ENCODE assay signal across 10 mouse cellular contexts in genomic region chr9:23580155-23580554, GRCm38 (mm10).
A peak's percentile ranks its signal among the peaks of the same experiment; 100 is the strongest.
DNase-seq lines count a peak whose midpoint lies in the region; ATAC-seq lines count a peak whose summit lies in the region.
"Had no signal": no experiment of that assay in that cellular context is flagged by ENCODE, and none has a peak within 500 bp of the region (broad histone marks: within the 10 kb centered on the region; RNA-seq: fewer than 3 reads in every experiment).

No protein-coding gene starts in this region.

- H3K9ac ChIP-seq in hindbrain, embryonic 13.5 days, result no peak overlapping the region
- no peak overlapping the region for H3K9ac ChIP-seq in hindbrain, embryonic 11.5 days (ENCODE audit: low read depth, low read length)
- H3K9ac ChIP-seq in midbrain, embryonic 13.5 days (replicated peaks), result no peak overlapping the region
- no peak overlapping the region for H3K9ac ChIP-seq in midbrain, embryonic 11.5 days (ENCODE audit: low read length)
- no peak overlapping the region for H3K9ac ChIP-seq in midbrain, embryonic 15.5 days
- H3K9ac ChIP-seq: intestine, embryonic 15.5 days had no signal

- H3K27me3 ChIP-seq in hindbrain, embryonic 13.5 days, result no peaks in the 10 kb centered on the region
- no peaks in the 10 kb centered on the region for H3K27me3 ChIP-seq in hindbrain, embryonic 11.5 days (ENCODE audit: control insufficient read depth, insufficient read depth, low read length)
- no peaks in the 10 kb centered on the region for H3K27me3 ChIP-seq in midbrain, embryonic 13.5 days
- no peaks in the 10 kb centered on the region for H3K27me3 ChIP-seq in midbrain, embryonic 11.5 days (ENCODE audit: control insufficient read depth, insufficient read depth, low read length)
- no peaks in the 10 kb centered on the region for H3K27me3 ChIP-seq in midbrain, embryonic 15.5 days (replicated peaks)
- H3K27me3 ChIP-seq: intestine, embryonic 15.5 days had no signal

- H3K27ac ChIP-seq in hindbrain, embryonic 13.5 days, result no peak overlapping the region
- no peak overlapping the region for H3K27ac ChIP-seq in hindbrain, embryonic 11.5 days (ENCODE audit: low read depth, low read length)
- no peak overlapping the region for H3K27ac ChIP-seq in midbrain, embryonic 13.5 days
- H3K27ac ChIP-seq in midbrain, embryonic 11.5 days (ENCODE audit: low read depth, low read length), result no peak overlapping the region
- no peak overlapping the region for H3K27ac ChIP-seq in midbrain, embryonic 15.5 days
- H3K27ac ChIP-seq: intestine, embryonic 15.5 days had no signal

- 0 out of 2 replicates have a peak, but pooled peaks have one; percentile 33 for ATAC-seq in hindbrain, embryonic 13.5 days (ENCODE audit: low FRiP score)
- no peak for ATAC-seq in hindbrain, embryonic 11.5 days (ENCODE audit: low FRiP score)
- 0 out of 2 replicates have a peak, but pooled peaks have one; percentile 22 for ATAC-seq in midbrain, embryonic 13.5 days
- no peak for ATAC-seq in midbrain, embryonic 11.5 days (ENCODE audit: low FRiP score)
- ATAC-seq in midbrain, embryonic 15.5 days (replicated peaks), result 0 out of 2 replicates have a peak, but pooled peaks have one; percentile 34
- ATAC-seq: intestine, embryonic 15.5 days had no signal

- no peak overlapping the region for H3K4me3 ChIP-seq in hindbrain, embryonic 13.5 days
- H3K4me3 ChIP-seq in hindbrain, embryonic 11.5 days (ENCODE audit: low read depth, low read length), result no peak overlapping the region
- H3K4me3 ChIP-seq in midbrain, embryonic 13.5 days (replicated peaks), result no peak overlapping the region
- H3K4me3 ChIP-seq in midbrain, embryonic 11.5 days (ENCODE audit: low read depth, low read length), result no peak overlapping the region
- H3K4me3 ChIP-seq in midbrain, embryonic 15.5 days, result no peak overlapping the region
- H3K4me3 ChIP-seq: intestine, embryonic 15.5 days had no signal

- 73% methylated on average over 6 of the region's 6 CpGs for WGBS in hindbrain, embryonic 13.5 days
- 86% methylated on average over 6 of the region's 6 CpGs for WGBS in hindbrain, embryonic 11.5 days
- 69% methylated on average over 6 of the region's 6 CpGs for WGBS in midbrain, embryonic 13.5 days
- 79% methylated on average over 6 of the region's 6 CpGs for WGBS in midbrain, embryonic 11.5 days
- WGBS in midbrain, embryonic 15.5 days, result 55% methylated on average over 6 of the region's 6 CpGs

- DNase-seq in hindbrain, embryonic 11.5 days (ENCODE audit: low spot score), result no peak
- DNase-seq in midbrain, embryonic 11.5 days (ENCODE audit: low spot score, missing footprints), result no peak
- peak; percentile 19 to 25 for DNase-seq in cerebellum, postnatal 25 days
- no peak for DNase-seq in frontal cortex, adult 2 months (ENCODE audit: extremely low spot score in 1 of 2, low spot score in 1 of 2)
- no peak for DNase-seq in left cerebral cortex, adult 11 months (ENCODE audit: low spot score)

- no peak overlapping the region for H3K4me2 ChIP-seq in hindbrain, embryonic 13.5 days
- no peak overlapping the region for H3K4me2 ChIP-seq in hindbrain, embryonic 11.5 days (replicated peaks; ENCODE audit: low read depth, low read length)
- no peak overlapping the region for H3K4me2 ChIP-seq in midbrain, embryonic 13.5 days (replicated peaks)
- H3K4me2 ChIP-seq in midbrain, embryonic 11.5 days, result no peak overlapping the region
- H3K4me2 ChIP-seq in midbrain, embryonic 15.5 days, result no peak overlapping the region
- H3K4me2 ChIP-seq: intestine, embryonic 15.5 days had no signal

- no peaks in the 10 kb centered on the region for H3K36me3 ChIP-seq in hindbrain, embryonic 13.5 days
- H3K36me3 ChIP-seq in hindbrain, embryonic 11.5 days (ENCODE audit: control insufficient read depth, insufficient read depth, low read length), result no peaks in the 10 kb centered on the region
- no peaks in the 10 kb centered on the region for H3K36me3 ChIP-seq in midbrain, embryonic 13.5 days
- no peaks in the 10 kb centered on the region for H3K36me3 ChIP-seq in midbrain, embryonic 11.5 days (ENCODE audit: control insufficient read depth, insufficient read depth, low read length)
- H3K36me3 ChIP-seq in midbrain, embryonic 15.5 days (replicated peaks), result no peaks in the 10 kb centered on the region
- H3K36me3 ChIP-seq: G1E; intestine, embryonic 15.5 days had no signal

- H3K9me3 ChIP-seq in hindbrain, embryonic 13.5 days, result no peaks in the 10 kb centered on the region
- no peaks in the 10 kb centered on the region for H3K9me3 ChIP-seq in hindbrain, embryonic 11.5 days (ENCODE audit: control insufficient read depth, low read length)
- no peaks in the 10 kb centered on the region for H3K9me3 ChIP-seq in midbrain, embryonic 13.5 days
- no peaks in the 10 kb centered on the region for H3K9me3 ChIP-seq in midbrain, embryonic 11.5 days (ENCODE audit: control insufficient read depth, low read length)
- no peaks in the 10 kb centered on the region for H3K9me3 ChIP-seq in midbrain, embryonic 15.5 days
- H3K9me3 ChIP-seq: G1E; intestine, embryonic 15.5 days had no signal

- H3K4me1 ChIP-seq in hindbrain, embryonic 13.5 days (replicated peaks), result 0 out of 2 replicates have a peak, but pooled peaks cover 3% of the 10 kb centered on the region
- H3K4me1 ChIP-seq in hindbrain, embryonic 11.5 days (replicated peaks; ENCODE audit: control insufficient read depth, insufficient read depth, low read length), result no peaks in the 10 kb centered on the region
- H3K4me1 ChIP-seq in midbrain, embryonic 13.5 days (replicated peaks), result 0 out of 2 replicates have a peak, but pooled peaks cover 4% of the 10 kb centered on the region
- H3K4me1 ChIP-seq in midbrain, embryonic 11.5 days (ENCODE audit: control insufficient read depth, insufficient read depth, low read length), result no peaks in the 10 kb centered on the region
- peaks cover 14% of the 10 kb centered on the region for H3K4me1 ChIP-seq in midbrain, embryonic 15.5 days
- H3K4me1 ChIP-seq: intestine, embryonic 15.5 days had no signal

Comparison
In these comparisons a context has a peak if more than half of its experiments do, and no peak if none do; other contexts are left out.
1. ATAC-seq: peak in hindbrain, embryonic 13.5 days (single experiment), midbrain, embryonic 13.5 days (single experiment) and midbrain, embryonic 15.5 days (single experiment); none in hindbrain, embryonic 11.5 days (single experiment) and midbrain, embryonic 11.5 days (single experiment).
2. DNase-seq: peak in cerebellum, postnatal 25 days (2 of 2); none in hindbrain, embryonic 11.5 days (single experiment), midbrain, embryonic 11.5 days (single experiment), frontal cortex, adult 2 months (0 of 2) and left cerebral cortex, adult 11 months (single experiment).